ENCODE assay signal across 9 mouse cellular contexts in the genomic region with DNA sequence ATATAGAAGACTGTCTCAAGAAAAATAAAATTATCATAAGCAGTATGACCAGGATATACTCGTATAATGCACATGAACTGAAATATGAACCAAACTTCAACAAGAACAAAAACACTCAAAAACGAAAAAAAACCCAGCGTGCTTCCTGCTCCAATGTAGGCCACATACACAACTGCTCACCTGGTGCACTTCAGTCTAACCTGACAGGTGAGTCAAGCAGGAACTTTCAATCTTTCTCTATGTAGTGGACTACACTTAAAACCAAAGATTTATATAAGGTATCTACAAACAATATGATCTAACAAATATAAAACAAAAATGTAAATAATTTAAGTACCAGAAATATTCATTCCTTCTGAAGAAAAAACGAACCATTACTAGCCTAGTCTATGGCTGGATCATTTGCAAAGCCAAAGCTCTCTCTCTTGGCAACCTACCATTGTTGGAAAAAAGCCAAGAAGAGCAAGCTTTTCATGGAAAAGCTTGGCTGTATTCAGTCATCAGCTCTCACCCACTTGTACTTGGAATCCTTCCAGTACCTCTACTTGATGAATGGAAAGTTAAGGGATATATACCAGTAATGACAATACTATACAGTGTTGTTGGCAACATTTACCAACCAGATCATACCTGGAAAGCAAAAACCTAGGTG. TPM values are rescaled to one million over a fixed set of nuclear protein-coding genes. Genes with fewer than 3 reads are reported as not detected.
DNase-seq lines count a peak whose midpoint lies in the region; ATAC-seq lines count a peak whose summit lies in the region.
"Had no signal": no experiment of that assay in that cellular context is flagged by ENCODE, and none has a peak within 500 bp of the region (broad histone marks: within the 10 kb centered on the region; RNA-seq: fewer than 3 reads in every experiment).

No protein-coding gene starts in this region.

- no peaks in the 10 kb centered on the region for H3K9me3 ChIP-seq in heart, embryonic 16.5 days (replicated peaks; ENCODE audit: control insufficient read depth, low read length)
- no peaks in the 10 kb centered on the region for H3K9me3 ChIP-seq in lung, embryonic 15.5 days

- H3K4me2 ChIP-seq in heart, embryonic 16.5 days (ENCODE audit: low read depth, low read length): peak overlapping the region; percentile 49; the same call in 1 of the 2 replicates
- H3K4me2 ChIP-seq in lung, embryonic 15.5 days: no peak overlapping the region

- H3K9ac ChIP-seq in heart, embryonic 16.5 days (ENCODE audit: low read length): no peak overlapping the region
- H3K9ac ChIP-seq in lung, embryonic 15.5 days: no peak overlapping the region

- H3K27ac ChIP-seq in heart, embryonic 16.5 days (ENCODE audit: low read length): peak overlapping the region; percentile 85
- H3K27ac ChIP-seq in lung, embryonic 15.5 days: peak overlapping the region; percentile 72

- 64% methylated on average over 4 of the region's 4 CpGs for WGBS in heart, embryonic 16.5 days
- 60% methylated on average over 4 of the region's 4 CpGs for WGBS in lung, embryonic 15.5 days

- no peaks in the 10 kb centered on the region for H3K27me3 ChIP-seq in heart, embryonic 16.5 days (ENCODE audit: control insufficient read depth, insufficient read depth, low read length)
- no peaks in the 10 kb centered on the region for H3K27me3 ChIP-seq in lung, embryonic 15.5 days
- H3K27me3 ChIP-seq: CH12.LX had no signal

- ATAC-seq in frontal cortex, adult (ENCODE audit: low TSS enrichment): peak; percentile 55; the same call in 1 of the 2 replicates
- ATAC-seq in heart, embryonic 16.5 days (replicated peaks; ENCODE audit: extremely low read depth, insufficient read depth, low FRiP score): peak; percentile 81
- peak; percentile 91 for ATAC-seq in lung, embryonic 15.5 days (ENCODE audit: borderline replicate concordance, extremely low read depth, low FRiP score, low TSS enrichment)

- peaks cover 48% of the 10 kb centered on the region for H3K4me1 ChIP-seq in heart, embryonic 16.5 days (ENCODE audit: control insufficient read depth, insufficient read depth, low read length)
- peaks cover 30% of the 10 kb centered on the region for H3K4me1 ChIP-seq in lung, embryonic 15.5 days

- H3K36me3 ChIP-seq in heart, embryonic 16.5 days (ENCODE audit: control insufficient read depth, insufficient read depth): no peaks in the 10 kb centered on the region
- H3K36me3 ChIP-seq in lung, embryonic 15.5 days: no peaks in the 10 kb centered on the region

- DNase-seq in frontal cortex, postnatal 25 days (ENCODE audit: low spot score in 2 of 2): no peak
- peak; percentile 27 for DNase-seq in retina, postnatal 1 day
- DNase-seq in retina, embryonic 14.5 days (ENCODE audit: low spot score): no peak
- DNase-seq in spleen, postnatal 14 days (ENCODE audit: low spot score in 2 of 2): no peak
- DNase-seq in spleen, postnatal 36 days (ENCODE audit: low spot score in 2 of 2): no peak

- no peak overlapping the region for H3K4me3 ChIP-seq in heart, embryonic 16.5 days (ENCODE audit: low read length)
- H3K4me3 ChIP-seq in lung, embryonic 15.5 days: no peak overlapping the region

RNA-seq across cellular contexts. Expression of gene Crebbp, which starts 53.4 kb away (rescaled TPM):
- polyA plus RNA-seq in heart, embryonic 16.5 days (2015; fragmentation: Nextera tagmentation; extraction: Ambion mirVana): 19.0 and 20.6 TPM in 2 replicates
- 27.9 and 30.2 TPM in 2 replicates for polyA plus RNA-seq in lung, embryonic 15.5 days (2015; fragmentation: Nextera tagmentation; extraction: Ambion mirVana)
